Mouse (Mus musculus) Patski (cell line): ENCODE results near the gene Lrba. TPM values are rescaled to one million over a fixed set of nuclear protein-coding genes. Genes with fewer than 3 reads are reported as not detected.
A peak's percentile ranks its signal among the peaks of the same experiment; 100 is the strongest.

Source experiments
- ATAC-seq: fragments of 100-300 bp; one replicate; pipeline ENCODE4 v1.8.0; 2021
- CTCF ChIA-PET: fragments of 350-600 bp; sonication (Branson Sonifier 250); formaldehyde crosslinking; loops from one replicate; lab custom pipeline; 2022; ENCODE audit warnings: inconsistent platforms; lab: Charles Lee
- POLR2A ChIA-PET: fragments of 350-600 bp; sonication (Branson Sonifier 250); formaldehyde crosslinking; loops from one replicate; lab custom pipeline; 2022; ENCODE audit warnings: antibody characterized with exemption, inconsistent platforms; lab: Charles Lee
- DNase-seq: peaks from one replicate; pipeline ENCODE4 v3.0.0-alpha.2; 2011; ENCODE audit warnings: low read depth, low spot score
- H3K27me3 ChIP-seq: fragments of 371-371 bp; one replicate; pipeline ENCODE4 v1.5.1; 2021
- CTCF ChIP-seq: fragments of 100-300 bp; IDR thresholded peaks from one replicate; pipeline ENCODE4 v1.5.1; 2021
- in situ Hi-C: fragments of 300-500 bp; cut with MboI; formaldehyde crosslinking; loops from 3 replicates; pipeline ENCODE4 v1.11.1; 2018; ENCODE audit warnings: low pct_unique_long_range_greater_than_20kb, mixed read lengths
- polyA plus RNA-seq: library from polyadenylated mRNA; unstranded; gene quantifications from one replicate; pipeline ENCODE4 v1.2.3, GENCODE M21; 2021

Lrba gene
- polyA plus RNA-seq, 1 experiment from 2014 or later, result 35.1 TPM

GRCm38 (mm10) chr3:86538645-86539554 is 314.4 kb downstream of the Lrba start:
- in situ Hi-C loops, result no loop called here
- no peak for TF ChIP-seq CTCF
- no peak for DNase-seq
- CTCF ChIA-PET, result no interaction called here
- POLR2A ChIA-PET, result no interaction called here
- ATAC-seq, result peak; percentile 54
- H3K27me3 ChIP-seq, result no peaks in the 10 kb centered on the region

GRCm38 (mm10) chr3:86539555-86540168 is 315.2 kb downstream of the Lrba start:
- in situ Hi-C loops, result no loop called here
- DNase-seq (no peak), ATAC-seq (no peak)
- ChIA-PET CTCF (no interaction called here), POLR2A (no interaction called here)
- H3K27me3 ChIP-seq, result no peaks in the 10 kb centered on the region
- TF ChIP-seq CTCF, result no peak

GRCm38 (mm10) chr3:86541074-86541614 is 316.7 kb downstream of the Lrba start:
- DNase-seq (no peak), ATAC-seq (no peak)
- no peaks in the 10 kb centered on the region for H3K27me3 ChIP-seq
- in situ Hi-C loops, result no loop called here
- TF ChIP-seq CTCF, result no peak
- CTCF ChIA-PET, result no interaction called here
- POLR2A ChIA-PET, result no interaction called here

GRCm38 (mm10) chr3:86541863-86542397 is 317.4 kb downstream of the Lrba start:
- in situ Hi-C loops, result no loop called here
- CTCF ChIA-PET, result interaction anchor here (0.7 kb wide), 1 partner anchor 14 kb away, joined by 3 read pairs; no protein-coding TSS in a partner anchor
- DNase-seq (no peak), ATAC-seq (no peak)
- TF ChIP-seq CTCF, result no peak
- POLR2A ChIA-PET, result interaction anchor here (1.0 kb wide), 1 partner anchor 8 kb away, joined by 5 read pairs; no protein-coding TSS in a partner anchor
- H3K27me3 ChIP-seq, result no peaks in the 10 kb centered on the region

- CTCF ChIA-PET, result no interaction called here
- no peaks in the 10 kb centered on the region for H3K27me3 ChIP-seq
- in situ Hi-C loops, result no loop called here
- DNase-seq, result no peak
- no peak for ATAC-seq
- no peak for TF ChIP-seq CTCF
- POLR2A ChIA-PET, result interaction anchor here (0.7 kb wide), 1 partner anchor 14 kb away, joined by 4 read pairs; no protein-coding TSS in a partner anchor
These were observed 320.3 kb downstream of the Lrba start for GRCm38 (mm10) chr3:86544785-86545184.

GRCm38 (mm10) chr3:86545945-86546344 is 321.5 kb downstream of the Lrba start:
- H3K27me3 ChIP-seq, result no peaks in the 10 kb centered on the region

GRCm38 (mm10) chr3:86546471-86547250 is 322.2 kb downstream of the Lrba start:
- in situ Hi-C loops, result no loop called here
- ChIA-PET CTCF (interaction anchor here (0.9 to 1.1 kb wide), 2 partner anchors 12 to 19 kb away, joined by 3 read pairs; no protein-coding TSS in a partner anchor), POLR2A (no interaction called here)
- no peak for DNase-seq
- no peaks in the 10 kb centered on the region for H3K27me3 ChIP-seq
- no peak for TF ChIP-seq CTCF
- ATAC-seq, result no peak

More at GRCm38 (mm10) chr3:86545945-86546344, 321.5 kb downstream of the Lrba start:
- in situ Hi-C loops, result no loop called here
- ChIA-PET POLR2A (no interaction called here), CTCF (no interaction called here)
- TF ChIP-seq CTCF, result no peak
- no peak for ATAC-seq
- no peak for DNase-seq

- ATAC-seq (no peak), DNase-seq (no peak)
- in situ Hi-C loops, result no loop called here
- CTCF ChIA-PET, result interaction anchor here (0.9 to 1.1 kb wide), 2 partner anchors 13 to 20 kb away, joined by 3 read pairs; no protein-coding TSS in a partner anchor
- no peaks in the 10 kb centered on the region for H3K27me3 ChIP-seq
- POLR2A ChIA-PET, result no interaction called here
- no peak for TF ChIP-seq CTCF
These were observed 322.8 kb downstream of the Lrba start for GRCm38 (mm10) chr3:86547251-86547791.
